Mouse (Mus musculus) neural tube, embryonic 15.5 days (tissue): Measurements from ENCODE around the gene Crybb2. TPM values are rescaled to one million over a fixed set of nuclear protein-coding genes. Genes with fewer than 3 reads are reported as not detected.

Experiments
- ATAC-seq: fragments of 200-750 bp; cut with Nextera tagmentation; 2 replicates; pipeline ENCODE4 v1.8.0; 2017; ENCODE audit warnings: mild to moderate bottlenecking, moderate TSS enrichment, moderate library complexity; ENCODE audit not compliant: low FRiP score
- H3K27ac ChIP-seq: fragments of 300-500 bp; sonication (generic); replicated peaks from 2 replicates; pipeline ENCODE4 v1.5.1; 2015; ENCODE audit warnings: mild to moderate bottlenecking, inconsistent platforms
- H3K27me3 ChIP-seq: fragments of 300-500 bp; sonication (generic); replicated peaks from 2 replicates; pipeline ENCODE4 v1.6.1; 2015; ENCODE audit warnings: inconsistent platforms
- H3K36me3 ChIP-seq: fragments of 300-500 bp; sonication (generic); 2 replicates; pipeline ENCODE4 v1.6.1; 2015; ENCODE audit warnings: inconsistent platforms
- H3K4me1 ChIP-seq: fragments of 300-500 bp; sonication (generic); 2 replicates; pipeline ENCODE4 v1.6.1; 2015; ENCODE audit warnings: inconsistent platforms
- H3K4me2 ChIP-seq: fragments of 300-500 bp; sonication (generic); 2 replicates; pipeline ENCODE4 v1.6.1; 2015; ENCODE audit warnings: inconsistent platforms, mild to moderate bottlenecking, moderate library complexity
- H3K4me3 ChIP-seq: fragments of 300-500 bp; sonication (generic); replicated peaks from 2 replicates; pipeline ENCODE4 v1.5.1; 2015; ENCODE audit warnings: mild to moderate bottlenecking, inconsistent platforms
- H3K9ac ChIP-seq: fragments of 300-500 bp; sonication (generic); replicated peaks from 2 replicates; pipeline ENCODE4 v1.6.1; 2015; ENCODE audit warnings: mild to moderate bottlenecking, inconsistent platforms
- H3K9me3 ChIP-seq: fragments of 300-500 bp; sonication (generic); replicated peaks from 2 replicates; pipeline ENCODE4 v1.6.1; 2016; ENCODE audit warnings: inconsistent platforms
- WGBS: fragments of 180-500 bp; shearing (Covaris S2); methylation state at CpG from one replicate; pipeline ENCODE4 v1.1.7; 2015; ENCODE audit warnings: mixed read lengths; 5-methylcytosine and 5-hydroxymethylcytosine counted together
- polyA plus RNA-seq: library from polyadenylated mRNA; unstranded; fragments of >200 nt; fragmentation: Nextera tagmentation; extraction: Ambion mirVana; gene quantifications from 2 replicates; pipeline ENCODE4 v1.2.1, GENCODE M21; 2015

The Crybb2 gene
- polyA plus RNA-seq, 1 experiment from 2014 or later = not detected

GRCm38 (mm10) chr5:113106594-113106993 lies 36.7 kb upstream of the Crybb2 start:
- H3K4me1 ChIP-seq = peaks cover 20% of the 10 kb centered on the region
- no peak overlapping the region for H3K4me3 ChIP-seq
- no peak for ATAC-seq
- no peak overlapping the region for H3K9ac ChIP-seq
- H3K4me2 ChIP-seq = no peak overlapping the region
- H3K27me3 ChIP-seq = no peaks in the 10 kb centered on the region
- 83% methylated on average over 7 of the region's 7 CpGs for WGBS
- H3K36me3 ChIP-seq = no peaks in the 10 kb centered on the region
- H3K9me3 ChIP-seq = no peaks in the 10 kb centered on the region
- H3K27ac ChIP-seq = no peak overlapping the region

GRCm38 (mm10) chr5:113105481-113105880 lies 35.6 kb upstream of the Crybb2 start:
- no peak overlapping the region for H3K4me2 ChIP-seq
- ATAC-seq = no peak
- no peak overlapping the region for H3K27ac ChIP-seq
- H3K9ac ChIP-seq = no peak overlapping the region
- H3K36me3 ChIP-seq = no peaks in the 10 kb centered on the region
- no peak overlapping the region for H3K4me3 ChIP-seq
- H3K9me3 ChIP-seq = no peaks in the 10 kb centered on the region
- WGBS = 84% methylated on average over 4 of the region's 4 CpGs
- no peaks in the 10 kb centered on the region for H3K27me3 ChIP-seq
- H3K4me1 ChIP-seq = peaks cover 10% of the 10 kb centered on the region

- ATAC-seq = no peak
- no peak overlapping the region for H3K27ac ChIP-seq
- WGBS = 77% methylated on average over 9 of the region's 9 CpGs
- no peaks in the 10 kb centered on the region for H3K9me3 ChIP-seq
- H3K4me1 ChIP-seq = peaks cover 10% of the 10 kb centered on the region
- H3K9ac ChIP-seq = no peak overlapping the region
- H3K27me3 ChIP-seq = no peaks in the 10 kb centered on the region
- H3K36me3 ChIP-seq = no peaks in the 10 kb centered on the region
- no peak overlapping the region for H3K4me2 ChIP-seq
- no peak overlapping the region for H3K4me3 ChIP-seq
Observed at GRCm38 (mm10) chr5:113105035-113105434, 35.1 kb upstream of the Crybb2 start.

- no peaks in the 10 kb centered on the region for H3K27me3 ChIP-seq
- H3K36me3 ChIP-seq = no peaks in the 10 kb centered on the region
- no peaks in the 10 kb centered on the region for H3K9me3 ChIP-seq
- peaks cover 10% of the 10 kb centered on the region for H3K4me1 ChIP-seq
- ATAC-seq = no peak
- H3K27ac ChIP-seq = no peak overlapping the region
- no peak overlapping the region for H3K9ac ChIP-seq
- 26% methylated on average over 7 of the region's 7 CpGs for WGBS
- H3K4me2 ChIP-seq = no peak overlapping the region
- H3K4me3 ChIP-seq = no peak overlapping the region
Observed at GRCm38 (mm10) chr5:113102455-113102854, 32.5 kb upstream of the Crybb2 start.

GRCm38 (mm10) chr5:113101457-113101856 lies 31.5 kb upstream of the Crybb2 start:
- H3K27ac ChIP-seq = no peak overlapping the region
- H3K9ac ChIP-seq = no peak overlapping the region
- H3K36me3 ChIP-seq = no peaks in the 10 kb centered on the region; the same call in 1 of the 2 replicates
- H3K27me3 ChIP-seq = no peaks in the 10 kb centered on the region
- H3K4me2 ChIP-seq = no peak overlapping the region
- peaks cover 10% of the 10 kb centered on the region for H3K4me1 ChIP-seq
- WGBS = 90% methylated on average over 10 of the region's 10 CpGs
- no peak for ATAC-seq
- no peak overlapping the region for H3K4me3 ChIP-seq
- H3K9me3 ChIP-seq = no peaks in the 10 kb centered on the region

GRCm38 (mm10) chr5:113100422-113100821 lies 30.5 kb upstream of the Crybb2 start:
- H3K9me3 ChIP-seq = no peaks in the 10 kb centered on the region
- WGBS = 85% methylated on average over 11 of the region's 11 CpGs

GRCm38 (mm10) chr5:113099546-113099945 lies 29.6 kb upstream of the Crybb2 start:
- H3K9ac ChIP-seq = no peak overlapping the region
- no peaks in the 10 kb centered on the region for H3K9me3 ChIP-seq
- peak; percentile 43; the same call in 1 of the 2 replicates for ATAC-seq
- H3K4me2 ChIP-seq = no peak overlapping the region
- no peaks in the 10 kb centered on the region for H3K27me3 ChIP-seq
- WGBS = 20% methylated on average over 1 of the region's 1 CpGs
- peaks cover 10% of the 10 kb centered on the region for H3K4me1 ChIP-seq
- no peak overlapping the region for H3K27ac ChIP-seq
- no peaks in the 10 kb centered on the region; the same call in 1 of the 2 replicates for H3K36me3 ChIP-seq
- H3K4me3 ChIP-seq = no peak overlapping the region

More at GRCm38 (mm10) chr5:113100422-113100821, 30.5 kb upstream of the Crybb2 start:
- Histone ChIP-seq H3K36me3 (no peaks in the 10 kb centered on the region; the same call in 1 of the 2 replicates), H3K4me1 (peaks cover 10% of the 10 kb centered on the region), H3K27ac (no peak overlapping the region), H3K4me2 (no peak overlapping the region), H3K9ac (no peak overlapping the region), H3K4me3 (no peak overlapping the region), H3K27me3 (no peaks in the 10 kb centered on the region)
- ATAC-seq = no peak

GRCm38 (mm10) chr5:113097551-113097950 lies 27.6 kb upstream of the Crybb2 start:
- H3K27me3 ChIP-seq = no peaks in the 10 kb centered on the region
- H3K4me1 ChIP-seq = peaks cover 4% of the 10 kb centered on the region
- H3K4me2 ChIP-seq = no peak overlapping the region
- no peaks in the 10 kb centered on the region for H3K9me3 ChIP-seq
- no peak overlapping the region for H3K27ac ChIP-seq
- no peaks in the 10 kb centered on the region; the same call in 1 of the 2 replicates for H3K36me3 ChIP-seq
- no peak for ATAC-seq
- no peak overlapping the region for H3K9ac ChIP-seq
- no peak overlapping the region for H3K4me3 ChIP-seq
- 94% methylated on average over 17 of the region's 17 CpGs for WGBS

GRCm38 (mm10) chr5:113095456-113095855 lies 25.5 kb upstream of the Crybb2 start:
- Histone ChIP-seq H3K9me3 (no peaks in the 10 kb centered on the region), H3K4me2 (no peak overlapping the region), H3K9ac (no peak overlapping the region), H3K4me1 (peaks cover 11% of the 10 kb centered on the region; the same call in 1 of the 2 replicates), H3K36me3 (no peaks in the 10 kb centered on the region; the same call in 1 of the 2 replicates), H3K27ac (no peak overlapping the region), H3K4me3 (no peak overlapping the region), H3K27me3 (no peaks in the 10 kb centered on the region)
- ATAC-seq = no peak
- WGBS = 94% methylated on average over 18 of the region's 18 CpGs

GRCm38 (mm10) chr5:113092406-113092805 lies 22.5 kb upstream of the Crybb2 start:
- H3K9ac ChIP-seq = no peak overlapping the region
- no peaks in the 10 kb centered on the region; the same call in 1 of the 2 replicates for H3K36me3 ChIP-seq
- no peak overlapping the region for H3K4me3 ChIP-seq
- H3K27me3 ChIP-seq = no peaks in the 10 kb centered on the region
- H3K4me1 ChIP-seq = peaks cover 11% of the 10 kb centered on the region; the same call in 1 of the 2 replicates
- no peak overlapping the region for H3K27ac ChIP-seq
- H3K4me2 ChIP-seq = no peak overlapping the region
- ATAC-seq = no peak
- H3K9me3 ChIP-seq = no peaks in the 10 kb centered on the region
- 70% methylated on average over 7 of the region's 7 CpGs for WGBS

GRCm38 (mm10) chr5:113091162-113091561 lies 21.2 kb upstream of the Crybb2 start:
- no peaks in the 10 kb centered on the region for H3K36me3 ChIP-seq
- H3K27ac ChIP-seq = peak overlapping the region; percentile 56; the same call in 1 of the 2 replicates
- no peak overlapping the region for H3K9ac ChIP-seq
- no peak overlapping the region for H3K4me2 ChIP-seq
- H3K9me3 ChIP-seq = no peaks in the 10 kb centered on the region
- ATAC-seq = peak; percentile 19; the same call in 1 of the 2 replicates
- peaks cover 22% of the 10 kb centered on the region for H3K4me1 ChIP-seq
- H3K27me3 ChIP-seq = no peaks in the 10 kb centered on the region
- 47% methylated on average over 5 of the region's 5 CpGs for WGBS
- H3K4me3 ChIP-seq = no peak overlapping the region

- Histone ChIP-seq H3K4me2 (no peak overlapping the region), H3K27me3 (no peaks in the 10 kb centered on the region), H3K4me3 (no peak overlapping the region), H3K9ac (no peak overlapping the region), H3K9me3 (no peaks in the 10 kb centered on the region), H3K27ac (peak overlapping the region; percentile 56), H3K36me3 (no peaks in the 10 kb centered on the region), H3K4me1 (peaks cover 25% of the 10 kb centered on the region)
- 87% methylated on average over 11 of the region's 11 CpGs for WGBS
- no peak for ATAC-seq
Observed at GRCm38 (mm10) chr5:113090750-113091149, 20.8 kb upstream of the Crybb2 start.
